Mouse (Mus musculus): ENCODE results near the gene Bcl2l11.

The Bcl2l11 gene

GRCm38 (mm10) chr2:128111537-128111936 is 14.3 kb upstream of the Bcl2l11 start:
- no peak for DNase-seq (ENCODE audit: low spot score)

- no peak for DNase-seq (ENCODE audit: low spot score)
Observed at GRCm38 (mm10) chr2:128114621-128115020, 11.2 kb upstream of the Bcl2l11 start.

- DNase-seq (ENCODE audit: low spot score): no peak
Observed at GRCm38 (mm10) chr2:128115579-128115978, 10.3 kb upstream of the Bcl2l11 start.

GRCm38 (mm10) chr2:128117605-128118004 is 8.2 kb upstream of the Bcl2l11 start:
- DNase-seq (ENCODE audit: low spot score): no peak

GRCm38 (mm10) chr2:128118971-128119370 is 6.9 kb upstream of the Bcl2l11 start:
- DNase-seq (ENCODE audit: low spot score): no peak

DNA sequence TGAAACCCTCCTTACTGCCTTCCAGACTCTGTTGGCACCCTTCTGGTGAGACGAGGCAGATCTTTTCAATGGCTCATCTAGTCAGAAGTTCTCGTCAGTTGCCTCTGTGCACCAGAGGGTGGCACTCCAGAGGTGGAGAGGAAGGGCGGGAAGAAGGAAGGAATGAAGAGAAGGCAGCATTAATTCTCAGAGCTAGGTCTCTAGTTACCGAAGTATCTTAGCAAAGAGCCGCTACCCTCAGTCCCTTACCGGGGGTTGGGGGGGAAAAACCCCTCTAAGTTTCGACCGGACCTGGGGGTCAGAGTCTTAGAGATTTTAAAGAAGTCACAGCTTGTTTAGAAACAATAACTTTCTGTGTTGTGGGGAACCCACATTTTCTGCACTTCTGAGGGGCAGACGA is 3.3 kb upstream of the Bcl2l11 start:
- no peak for DNase-seq (ENCODE audit: low spot score)

DNA sequence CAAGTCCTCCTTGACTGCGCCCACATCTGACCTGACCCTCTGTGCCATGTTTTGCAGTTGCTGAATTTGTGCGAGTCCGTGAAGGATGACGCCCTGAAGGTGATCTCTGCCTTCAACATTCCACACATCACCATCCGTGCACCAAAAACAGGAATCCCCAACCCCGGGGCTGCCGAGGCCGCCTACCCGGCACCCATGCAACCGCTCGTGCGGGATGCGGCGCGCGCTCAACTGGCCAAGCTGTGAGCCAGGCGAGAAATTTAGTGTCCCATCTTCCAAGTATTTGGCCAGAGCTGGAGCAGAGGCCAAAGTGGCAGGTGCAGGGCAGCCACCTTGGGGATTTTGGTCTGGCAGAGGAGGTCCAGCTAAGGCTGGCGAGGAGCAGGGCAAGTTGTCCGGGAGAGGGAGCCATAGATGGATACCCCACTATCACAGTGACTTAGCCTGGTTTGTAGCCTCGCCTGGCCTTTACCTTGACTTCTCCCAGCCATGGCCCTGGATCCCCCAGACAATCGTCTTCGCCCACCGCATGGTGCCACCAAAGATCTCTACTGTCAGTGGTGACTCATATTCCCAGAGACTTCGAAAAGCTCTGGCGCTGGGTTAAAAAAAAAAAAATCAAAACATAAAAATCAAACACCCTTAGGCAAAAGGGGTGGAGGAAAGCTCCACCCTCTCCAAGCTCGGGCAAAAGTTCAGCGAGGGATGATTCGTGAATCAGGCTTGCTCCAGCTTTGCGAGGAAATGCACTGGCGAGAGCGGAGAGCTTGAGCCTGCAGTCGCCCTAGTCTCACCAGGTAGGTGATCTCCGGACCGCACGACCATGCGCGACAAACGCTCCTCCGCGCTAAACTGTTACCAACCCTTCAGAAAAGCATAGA is 2.7 kb upstream of the Bcl2l11 start:
- DNase-seq (ENCODE audit: low spot score): no peak

- DNase-seq (ENCODE audit: low spot score): no peak
Observed at GRCm38 (mm10) chr2:128123921-128124683, 1.7 kb upstream of the Bcl2l11 start.

- no peak for DNase-seq (ENCODE audit: low spot score)
Observed at GRCm38 (mm10) chr2:128124693-128125092, 1.1 kb upstream of the Bcl2l11 start.

DNA sequence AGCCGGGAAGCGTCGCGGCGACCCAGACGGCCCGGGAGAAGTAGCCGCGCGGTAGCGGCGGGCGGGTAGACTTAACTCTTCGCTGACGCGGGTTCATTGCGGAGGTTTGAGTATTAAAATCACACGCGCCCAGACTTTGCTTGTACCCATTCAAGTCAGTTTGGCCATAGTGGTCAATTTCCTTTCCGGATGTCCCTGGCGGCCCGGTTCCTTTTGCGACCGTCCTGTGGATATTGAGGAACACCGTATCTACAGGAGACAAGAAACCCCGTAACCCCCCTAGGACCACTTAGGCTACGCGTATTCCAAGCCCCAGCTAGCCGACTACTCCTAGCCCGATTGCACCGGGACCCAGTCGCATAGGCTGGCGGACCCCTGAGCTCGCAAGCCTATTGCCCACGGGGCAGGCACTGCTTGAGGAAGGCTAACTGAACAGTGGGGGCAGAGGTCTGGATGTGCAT is 783 bp downstream of the Bcl2l11 start:
- no peak for DNase-seq (ENCODE audit: low spot score)

DNA sequence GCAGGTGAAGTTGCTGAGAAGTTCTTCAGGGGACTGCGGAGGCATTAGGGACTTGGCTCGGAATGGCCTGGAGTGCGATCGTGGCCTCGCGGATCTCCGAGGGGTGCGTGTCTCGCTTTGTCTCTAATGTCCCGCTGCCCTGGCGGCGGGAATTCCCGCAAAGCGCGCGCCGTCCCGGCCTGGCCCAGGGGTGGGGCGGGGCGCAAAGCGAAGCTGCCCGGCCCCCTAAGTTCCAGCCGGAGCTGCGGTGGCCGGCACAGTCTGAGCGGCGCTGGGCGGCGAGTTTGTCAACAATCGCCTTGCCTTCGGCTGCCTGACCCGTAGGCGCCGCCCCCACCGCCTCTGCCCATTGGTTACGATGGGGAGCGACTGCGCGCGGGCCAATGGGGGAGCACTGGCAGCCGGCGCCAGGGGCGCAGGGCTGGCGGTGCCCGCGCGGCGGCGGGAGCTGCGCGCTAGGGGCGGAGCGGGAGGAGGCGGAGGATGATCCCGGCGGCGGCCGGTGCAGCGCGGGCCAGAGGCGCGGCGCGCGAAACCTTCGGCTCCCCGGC is 1.4 kb downstream of the Bcl2l11 start:
- peak; percentile 80 for DNase-seq (ENCODE audit: low spot score)

DNA sequence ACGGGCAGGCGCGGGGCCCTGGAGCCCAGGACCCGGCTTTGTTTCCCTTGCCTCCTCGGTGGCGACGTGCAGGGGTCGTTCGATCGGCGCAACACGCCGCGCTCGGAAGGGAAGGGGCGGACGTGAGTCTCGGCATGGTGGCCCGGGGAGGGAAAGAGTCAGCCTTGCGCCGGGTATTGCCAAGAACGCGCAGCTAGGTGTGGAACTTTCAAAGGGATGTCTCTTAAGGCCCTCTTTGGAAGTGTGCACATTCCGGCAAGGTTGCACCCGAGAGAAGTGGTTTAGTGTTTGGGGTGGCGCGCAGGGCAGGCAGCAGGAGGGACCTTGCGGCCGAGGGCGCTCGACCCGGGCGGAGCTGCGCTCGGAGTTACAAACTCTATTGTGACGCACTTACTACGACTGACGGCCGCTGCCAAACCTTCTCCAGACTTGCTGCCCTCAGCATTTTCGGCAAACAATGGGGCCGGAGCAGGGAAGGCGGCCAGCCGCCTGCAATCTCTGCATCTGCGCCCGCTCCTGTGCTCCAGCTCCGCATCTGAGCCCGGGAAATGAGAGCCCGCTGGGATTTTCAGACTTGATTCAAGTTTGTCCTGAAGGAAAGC is 2.0 kb downstream of the Bcl2l11 start:
- no peak for DNase-seq (ENCODE audit: low spot score)

GRCm38 (mm10) chr2:128128532-128128931 is 2.7 kb downstream of the Bcl2l11 start:
- no peak for DNase-seq (ENCODE audit: low spot score)

- DNase-seq (ENCODE audit: low spot score): no peak
Observed at GRCm38 (mm10) chr2:128131503-128131902, 5.7 kb downstream of the Bcl2l11 start.

DNA sequence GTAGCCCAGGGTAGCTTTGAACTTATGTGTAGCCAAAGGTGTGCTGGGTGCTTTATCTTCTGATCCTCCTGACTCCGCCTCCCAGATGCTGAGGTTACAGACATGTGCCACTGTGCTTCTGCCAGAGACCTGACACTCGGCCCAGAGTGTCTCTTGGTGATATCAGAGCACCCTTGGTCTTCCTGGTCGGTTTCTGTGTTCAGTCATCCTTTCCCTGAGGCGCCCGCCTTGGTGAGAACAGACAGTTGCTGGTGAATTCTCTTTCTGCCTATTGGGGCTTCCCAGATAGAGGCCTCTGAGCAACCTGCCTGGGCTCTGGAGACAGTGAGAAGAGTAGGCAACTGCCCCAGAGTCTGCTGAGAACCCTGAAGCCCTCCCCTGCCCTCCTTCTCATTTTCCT is 6.8 kb downstream of the Bcl2l11 start:
- DNase-seq (ENCODE audit: low spot score): no peak

DNA sequence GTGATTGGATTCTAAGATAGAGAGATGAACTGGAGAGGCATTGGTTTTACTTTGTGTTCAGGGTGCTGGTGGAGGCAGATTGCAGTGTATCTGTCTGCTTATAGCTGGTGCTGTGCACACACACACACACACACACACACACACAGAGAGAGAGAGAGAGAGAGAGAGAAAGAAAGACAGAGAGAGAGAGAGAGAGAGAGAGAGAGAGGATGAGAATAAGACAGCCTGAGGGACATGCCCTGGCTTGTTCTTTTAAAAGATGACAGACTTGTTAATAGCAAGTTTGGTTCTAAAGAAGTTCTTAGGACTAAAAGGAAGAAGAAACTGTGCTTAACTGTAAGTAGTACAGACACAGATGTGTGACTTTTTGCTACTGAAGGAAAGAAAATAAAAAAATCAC is 8.0 kb downstream of the Bcl2l11 start:
- no peak for DNase-seq (ENCODE audit: low spot score)

- no peak for DNase-seq (ENCODE audit: low spot score)
Observed at GRCm38 (mm10) chr2:128134474-128134873, 8.6 kb downstream of the Bcl2l11 start.

DNA sequence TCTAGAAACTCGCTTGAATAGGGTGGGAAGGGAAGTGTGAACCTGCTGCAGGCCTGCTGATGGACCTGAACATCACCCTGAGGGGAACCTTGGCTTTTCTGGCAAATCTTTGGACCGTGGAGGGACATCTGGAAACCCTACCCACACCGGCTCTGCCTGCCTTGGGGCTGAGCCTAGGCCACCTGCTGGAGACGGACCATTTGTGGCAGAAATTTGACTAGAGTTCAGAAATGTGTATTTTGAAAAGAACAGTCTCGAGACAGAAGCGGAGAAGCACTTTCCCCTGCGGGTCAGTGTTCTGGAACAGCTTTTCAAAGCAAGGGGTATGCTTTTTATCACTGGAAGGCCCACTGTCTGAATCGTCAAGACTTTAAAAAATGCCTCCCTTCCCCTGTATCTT is 9.1 kb downstream of the Bcl2l11 start:
- no peak for DNase-seq (ENCODE audit: low spot score)

DNA sequence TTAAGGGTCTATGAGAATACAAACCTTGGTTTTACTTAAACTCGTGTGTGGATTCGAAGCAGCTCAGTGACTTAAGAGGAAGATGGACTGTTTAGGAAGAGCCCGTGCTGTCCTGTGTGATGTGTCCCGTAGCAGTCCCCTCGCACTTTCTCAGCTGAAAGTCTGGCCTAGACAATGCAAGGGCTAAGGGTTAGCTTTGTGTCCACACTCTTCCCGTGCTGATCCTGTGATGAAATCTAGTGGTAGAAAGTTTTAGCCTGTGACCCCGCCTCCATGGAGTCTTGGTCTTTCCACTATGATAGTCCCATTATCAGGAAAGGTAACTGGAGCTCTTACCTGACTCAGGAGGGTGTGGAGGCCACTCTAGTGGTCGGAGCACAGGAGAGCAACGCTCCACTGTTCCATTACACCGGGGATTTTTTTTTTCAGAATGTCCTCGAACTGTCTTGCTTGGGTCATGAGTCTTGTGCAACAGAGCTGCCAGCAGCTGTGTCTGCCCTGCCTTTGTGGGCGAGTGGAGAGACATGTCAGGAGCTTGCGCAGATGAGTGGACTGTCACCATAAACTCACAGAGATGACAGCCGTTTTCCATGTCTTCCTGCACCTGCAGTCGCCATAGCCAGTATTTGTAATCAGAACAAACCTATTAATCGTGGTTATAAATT is 11.1 kb downstream of the Bcl2l11 start:
- no peak for DNase-seq (ENCODE audit: low spot score)

DNA sequence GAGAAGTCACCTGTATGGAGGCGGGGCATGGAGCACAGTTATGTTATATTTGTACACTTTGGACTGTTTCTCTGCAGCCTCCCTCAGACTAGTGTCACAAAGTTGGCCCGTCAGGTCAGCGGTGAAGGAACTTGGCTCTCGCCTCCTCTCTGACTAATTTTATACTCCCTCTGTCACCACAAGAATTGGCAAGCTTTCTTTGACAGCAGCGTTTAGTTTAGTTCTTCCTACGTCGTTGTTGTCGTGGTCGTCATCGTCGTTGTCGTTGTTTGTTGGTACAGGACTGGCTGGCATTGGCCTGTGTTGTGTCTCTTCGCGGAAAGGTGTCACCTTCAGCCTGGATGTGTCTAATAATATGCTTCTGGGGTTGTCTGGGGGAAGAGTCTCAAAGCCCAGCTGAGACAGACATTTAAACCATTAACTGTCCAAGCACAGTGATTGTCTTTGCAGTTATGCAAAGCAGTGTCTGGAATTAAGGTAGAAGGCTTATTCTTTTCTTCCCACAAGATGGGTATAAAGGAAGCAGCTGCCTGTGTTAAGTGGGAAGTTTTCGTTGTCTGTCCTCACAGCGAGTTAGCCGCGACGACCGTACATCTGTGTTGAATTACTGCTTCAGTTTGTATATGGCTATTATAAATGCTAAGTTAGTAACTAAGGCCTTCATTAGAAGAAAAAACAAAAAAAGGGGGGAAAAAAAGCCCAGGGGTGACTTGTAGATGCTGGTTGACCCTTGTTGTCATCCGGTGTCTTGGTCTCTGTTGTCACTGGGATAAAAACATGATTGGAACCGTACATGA is 11.8 kb downstream of the Bcl2l11 start:
- no peak for DNase-seq (ENCODE audit: low spot score)

- DNase-seq (ENCODE audit: low spot score): no peak
Observed at GRCm38 (mm10) chr2:128138924-128139323, 13.1 kb downstream of the Bcl2l11 start.
